Mouse (Mus musculus) macrophage (primary cell): ENCODE measurements at regions not wholly inside any gene's neighbourhood (a gene's known extent, or its start where the extent isn't known, plus 50 kb on each side); places are given as distances from the start of the nearest gene placed in this dataset.
A peak's percentile ranks its signal among the peaks of the same experiment; 100 is the strongest.

Experiments
- H3K27ac ChIP-seq: fragments of 350-480 bp; formaldehyde crosslinking; 2 replicates; pipeline ENCODE4 v1.9.0; 2021
- H3K36me3 ChIP-seq: fragments of 350-480 bp; formaldehyde crosslinking; 2 replicates; pipeline ENCODE4 v1.9.0; 2021; ENCODE audit errors: inconsistent target
- H3K4me3 ChIP-seq: fragments of 350-480 bp; formaldehyde crosslinking; 2 replicates; pipeline ENCODE4 v1.9.0; 2021; ENCODE audit errors: inconsistent target
- H3K79me2 ChIP-seq: fragments of 350-480 bp; formaldehyde crosslinking; 2 replicates; pipeline ENCODE4 v1.9.0; 2021; ENCODE audit errors: inconsistent target
- WGBS: methylation state at CpG from one replicate; pipeline ENCODE4 v1.1.7; 2026; ENCODE audit warnings: inconsistent platforms; ENCODE audit not compliant: missing documents; 5-methylcytosine and 5-hydroxymethylcytosine counted together

- H3K4me3 ChIP-seq: no peak overlapping the region
- H3K36me3 ChIP-seq: no peaks in the 10 kb centered on the region
- H3K79me2 ChIP-seq: no peaks in the 10 kb centered on the region
- no peak overlapping the region for H3K27ac ChIP-seq
- 68% methylated on average over 5 of the region's 5 CpGs for WGBS
These were observed 138.1 kb downstream of the Psat1 start for GRCm38 (mm10) chr19:15809008-15809407.

GRCm38 (mm10) chr19:15807681-15808080 lies 139.5 kb downstream of the Psat1 start:
- Histone ChIP-seq H3K36me3 (no peaks in the 10 kb centered on the region), H3K4me3 (no peak overlapping the region), H3K27ac (no peak overlapping the region), H3K79me2 (no peaks in the 10 kb centered on the region)
- WGBS: 96% methylated on average over 2 of the region's 2 CpGs

- Histone ChIP-seq H3K36me3 (no peaks in the 10 kb centered on the region), H3K27ac (no peak overlapping the region), H3K79me2 (no peaks in the 10 kb centered on the region), H3K4me3 (no peak overlapping the region)
- 93% methylated on average over 8 of the region's 8 CpGs for WGBS
These were observed 143.8 kb downstream of the Psat1 start for GRCm38 (mm10) chr19:15803131-15803889.

- no peaks in the 10 kb centered on the region for H3K79me2 ChIP-seq
- no peaks in the 10 kb centered on the region for H3K36me3 ChIP-seq
- 89% methylated on average over 5 of the region's 5 CpGs for WGBS
- no peak overlapping the region for H3K4me3 ChIP-seq
- H3K27ac ChIP-seq: no peak overlapping the region
These were observed 144.5 kb downstream of the Psat1 start for GRCm38 (mm10) chr19:15802641-15803040.

- H3K4me3 ChIP-seq: peak overlapping the region; percentile 1; the same call in 1 of the 2 replicates
- 2% methylated on average over 16 of the region's 17 CpGs for WGBS
- H3K79me2 ChIP-seq: no peaks in the 10 kb centered on the region
- no peaks in the 10 kb centered on the region for H3K36me3 ChIP-seq
- H3K27ac ChIP-seq: no peak overlapping the region
These were observed 145.2 kb downstream of the Psat1 start for GRCm38 (mm10) chr19:15801811-15802486.

- no peaks in the 10 kb centered on the region for H3K79me2 ChIP-seq
- 44% methylated on average over 15 of the region's 16 CpGs for WGBS
- H3K4me3 ChIP-seq: peak overlapping the region; percentile 1; the same call in 1 of the 2 replicates
- H3K36me3 ChIP-seq: no peaks in the 10 kb centered on the region
- no peak overlapping the region for H3K27ac ChIP-seq
These were observed 146.1 kb downstream of the Psat1 start for GRCm38 (mm10) chr19:15800856-15801706.

GRCm38 (mm10) chr19:15796466-15796865 lies 150.7 kb downstream of the Psat1 start:
- Histone ChIP-seq H3K4me3 (no peak overlapping the region), H3K36me3 (no peaks in the 10 kb centered on the region), H3K79me2 (no peaks in the 10 kb centered on the region), H3K27ac (no peak overlapping the region)
- 70% methylated on average over 4 of the region's 4 CpGs for WGBS

GRCm38 (mm10) chr19:15791942-15792341 lies 155.2 kb downstream of the Psat1 start:
- Histone ChIP-seq H3K36me3 (no peaks in the 10 kb centered on the region), H3K79me2 (no peaks in the 10 kb centered on the region), H3K27ac (no peak overlapping the region), H3K4me3 (no peak overlapping the region)
- 94% methylated on average over 4 of the region's 4 CpGs for WGBS

- H3K79me2 ChIP-seq: no peaks in the 10 kb centered on the region
- H3K36me3 ChIP-seq: no peaks in the 10 kb centered on the region
- no peak overlapping the region for H3K4me3 ChIP-seq
- no peak overlapping the region for H3K27ac ChIP-seq
- WGBS: 88% methylated on average over 12 of the region's 12 CpGs
These were observed 155.7 kb downstream of the Psat1 start for GRCm38 (mm10) chr19:15791264-15791913.

GRCm38 (mm10) chr19:15790620-15791263 lies 156.4 kb downstream of the Psat1 start:
- Histone ChIP-seq H3K4me3 (no peak overlapping the region), H3K79me2 (no peaks in the 10 kb centered on the region), H3K27ac (no peak overlapping the region), H3K36me3 (no peaks in the 10 kb centered on the region)
- 77% methylated on average over 11 of the region's 13 CpGs for WGBS

- H3K27ac ChIP-seq: no peak overlapping the region
- H3K79me2 ChIP-seq: no peaks in the 10 kb centered on the region
- H3K4me3 ChIP-seq: no peak overlapping the region
- WGBS: 41% methylated on average over 5 of the region's 5 CpGs
- no peaks in the 10 kb centered on the region for H3K36me3 ChIP-seq
These were observed 157.4 kb downstream of the Psat1 start for GRCm38 (mm10) chr19:15789741-15790140.

- Histone ChIP-seq H3K27ac (no peak overlapping the region), H3K36me3 (no peaks in the 10 kb centered on the region), H3K79me2 (no peaks in the 10 kb centered on the region), H3K4me3 (no peak overlapping the region)
- 69% methylated on average over 4 of the region's 4 CpGs for whole genome bisulfite sequencing
These were observed 162.5 kb downstream of the Psat1 start for GRCm38 (mm10) chr19:15784644-15785043.

- 86% methylated on average over 4 of the region's 4 CpGs for WGBS
- no peak overlapping the region for H3K4me3 ChIP-seq
- H3K36me3 ChIP-seq: no peaks in the 10 kb centered on the region
- H3K27ac ChIP-seq: no peak overlapping the region
- no peaks in the 10 kb centered on the region for H3K79me2 ChIP-seq
These were observed 177.5 kb downstream of the Psat1 start for GRCm38 (mm10) chr19:15769651-15770050.

GRCm38 (mm10) chr19:15761086-15761485 lies 186.1 kb downstream of the Psat1 start:
- H3K79me2 ChIP-seq: no peaks in the 10 kb centered on the region
- no peak overlapping the region for H3K27ac ChIP-seq
- no peak overlapping the region for H3K4me3 ChIP-seq
- no peaks in the 10 kb centered on the region for H3K36me3 ChIP-seq
- 100% methylated on average over 2 of the region's 4 CpGs for WGBS
